Mouse (Mus musculus): ENCODE measurements at regions not wholly inside any gene's neighbourhood (a gene's known extent, or its start where the extent isn't known, plus 50 kb on each side); places are given as distances from the start of the nearest gene placed in this dataset.

DNA sequence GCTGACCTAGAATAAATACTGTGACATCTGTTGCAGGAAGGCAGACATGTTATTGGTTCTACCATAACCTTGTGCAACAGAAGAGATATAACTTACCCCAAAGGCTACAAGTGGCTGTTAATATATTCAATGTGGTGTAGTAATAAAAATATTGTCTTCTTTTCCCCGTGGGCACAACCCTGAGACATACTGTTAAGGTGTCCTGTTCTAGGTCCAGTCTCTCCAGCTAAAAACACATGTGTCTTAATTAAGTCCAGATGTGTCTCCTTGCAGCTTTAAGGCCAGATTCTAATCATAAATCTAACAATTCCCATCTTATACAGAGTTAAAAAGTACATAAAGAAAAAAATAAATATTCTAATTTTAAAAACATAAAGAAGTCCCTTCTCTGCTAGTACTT is 175.8 kb downstream of the 4933402N22Rik start:
- no peak for TF ChIP-seq POLR2A (IDR thresholded peaks at IDR 0.05; ENCODE audit: extremely low read depth, insufficient read depth, low read length)
- no peak for TF ChIP-seq CTCF (IDR thresholded peaks at IDR 0.05; ENCODE audit: extremely low read depth, insufficient read depth, low read length)
- Histone ChIP-seq H3K27ac (ENCODE audit: insufficient read depth, low read length) (no peak overlapping the region), H3K4me3 (ENCODE audit: insufficient read depth, low read length) (no peak overlapping the region), H3K4me1 (ENCODE audit: control insufficient read depth, insufficient read depth, low read length) (no peaks in the 10 kb centered on the region)

DNA sequence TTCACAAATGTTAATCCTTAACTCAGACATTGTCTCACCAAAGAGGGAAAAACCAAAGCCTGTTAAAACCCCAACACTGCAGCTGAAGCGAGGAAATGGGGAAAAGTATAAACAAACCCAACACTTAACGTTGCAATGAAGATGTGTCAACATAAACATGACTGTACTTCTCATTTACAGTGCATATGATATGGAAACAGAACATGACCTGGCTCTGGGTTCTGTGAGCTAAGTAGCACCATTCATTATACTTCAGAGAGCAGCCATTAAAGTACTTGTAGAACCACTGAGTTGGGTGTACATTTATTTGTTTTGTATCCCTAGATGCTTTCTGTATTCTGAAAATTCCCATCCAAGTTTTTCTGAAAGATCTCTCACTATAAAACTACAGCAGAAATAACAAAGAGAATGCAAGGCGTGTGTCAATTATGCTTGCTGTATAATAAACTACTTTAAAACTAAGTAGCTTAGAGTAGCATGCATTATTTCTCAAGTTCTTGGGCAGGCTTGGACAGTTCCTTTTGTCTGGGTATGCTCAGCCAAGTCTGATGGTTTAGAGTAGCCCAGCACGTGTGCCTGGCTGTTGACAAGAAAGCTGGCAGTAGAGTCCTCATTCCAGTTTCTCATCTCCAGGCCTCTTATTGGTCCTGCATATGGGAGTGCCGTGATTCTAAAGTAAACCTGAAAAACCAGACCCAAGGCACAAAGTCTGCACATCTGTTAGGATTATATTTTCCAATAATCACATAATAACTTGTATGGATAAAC is 198.9 kb downstream of the 4933402N22Rik start:
- H3K4me1 ChIP-seq (ENCODE audit: control insufficient read depth, insufficient read depth, low read length) = no peaks in the 10 kb centered on the region
- no peak overlapping the region for H3K27ac ChIP-seq (ENCODE audit: insufficient read depth, low read length)
- TF ChIP-seq CTCF (IDR thresholded peaks at IDR 0.05; ENCODE audit: extremely low read depth, insufficient read depth, low read length) (no peak), POLR2A (IDR thresholded peaks at IDR 0.05; ENCODE audit: extremely low read depth, insufficient read depth, low read length) (no peak)
- H3K4me3 ChIP-seq (ENCODE audit: insufficient read depth, low read length) = no peak overlapping the region

DNA sequence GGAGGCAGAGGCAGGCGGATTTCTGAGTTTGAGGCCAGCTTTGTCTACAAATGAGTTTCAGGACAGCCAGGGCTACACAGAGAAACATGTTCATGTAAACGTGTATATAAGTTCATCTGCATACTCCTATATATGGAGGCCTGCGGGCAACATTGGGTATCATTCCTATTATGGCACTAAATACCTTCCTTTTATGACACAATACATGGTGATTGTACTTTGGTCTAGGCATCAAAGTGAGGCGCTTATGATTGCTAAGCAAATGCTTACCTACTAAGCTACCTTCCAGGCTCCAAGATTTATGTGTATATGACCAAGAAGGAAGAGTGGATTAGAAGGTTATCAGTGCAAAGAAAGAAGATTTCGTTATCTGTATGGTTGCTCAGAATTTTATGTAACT is 207.1 kb downstream of the 4933402N22Rik start:
- Histone ChIP-seq H3K4me1 (ENCODE audit: control insufficient read depth, insufficient read depth, low read length) (no peaks in the 10 kb centered on the region), H3K27ac (ENCODE audit: insufficient read depth, low read length) (no peak overlapping the region), H3K4me3 (ENCODE audit: insufficient read depth, low read length) (no peak overlapping the region)
- TF ChIP-seq CTCF (IDR thresholded peaks at IDR 0.05; ENCODE audit: extremely low read depth, insufficient read depth, low read length) = no peak
- no peak for TF ChIP-seq POLR2A (IDR thresholded peaks at IDR 0.05; ENCODE audit: extremely low read depth, insufficient read depth, low read length)

DNA sequence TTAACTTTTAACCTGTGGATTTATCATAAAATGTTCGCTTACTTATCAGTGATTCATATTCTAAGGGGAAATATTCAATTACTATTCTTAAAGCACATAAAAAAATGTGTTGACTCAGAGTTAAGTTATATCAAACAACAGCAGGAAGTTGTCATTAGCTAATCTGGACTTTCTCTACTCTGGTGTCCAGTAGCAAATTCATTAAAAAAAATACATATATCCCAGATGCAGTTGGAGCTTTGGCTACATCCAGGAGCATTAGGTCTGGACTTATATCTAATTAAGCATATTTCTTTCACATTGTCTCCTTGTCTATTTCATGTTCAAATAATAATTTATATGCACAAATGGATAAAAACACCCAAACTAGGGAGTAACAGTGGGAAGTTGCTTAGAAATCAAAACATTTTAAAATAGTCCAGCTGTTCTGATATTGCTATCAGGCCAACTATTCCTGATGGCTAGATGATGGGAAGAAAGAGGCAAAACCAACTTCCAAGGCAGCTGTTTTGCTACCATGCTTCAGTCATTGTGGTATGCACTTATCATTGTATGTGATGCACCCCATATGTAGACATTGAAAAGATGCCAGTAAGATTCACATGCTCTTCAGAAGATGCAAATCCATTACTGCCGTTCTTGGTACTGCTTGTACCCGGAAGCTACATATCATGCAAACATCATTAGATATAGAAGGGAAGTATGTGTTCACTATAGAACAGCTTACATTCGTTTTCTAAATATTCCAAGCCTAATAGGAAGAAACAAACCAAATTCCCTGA is 209.8 kb downstream of the 4933402N22Rik start:
- TF ChIP-seq POLR2A (IDR thresholded peaks at IDR 0.05; ENCODE audit: extremely low read depth, insufficient read depth, low read length) = no peak
- TF ChIP-seq CTCF (IDR thresholded peaks at IDR 0.05; ENCODE audit: extremely low read depth, insufficient read depth, low read length) = no peak
- Histone ChIP-seq H3K4me1 (ENCODE audit: control insufficient read depth, insufficient read depth, low read length) (no peaks in the 10 kb centered on the region), H3K27ac (ENCODE audit: insufficient read depth, low read length) (no peak overlapping the region), H3K4me3 (ENCODE audit: insufficient read depth, low read length) (no peak overlapping the region)

DNA sequence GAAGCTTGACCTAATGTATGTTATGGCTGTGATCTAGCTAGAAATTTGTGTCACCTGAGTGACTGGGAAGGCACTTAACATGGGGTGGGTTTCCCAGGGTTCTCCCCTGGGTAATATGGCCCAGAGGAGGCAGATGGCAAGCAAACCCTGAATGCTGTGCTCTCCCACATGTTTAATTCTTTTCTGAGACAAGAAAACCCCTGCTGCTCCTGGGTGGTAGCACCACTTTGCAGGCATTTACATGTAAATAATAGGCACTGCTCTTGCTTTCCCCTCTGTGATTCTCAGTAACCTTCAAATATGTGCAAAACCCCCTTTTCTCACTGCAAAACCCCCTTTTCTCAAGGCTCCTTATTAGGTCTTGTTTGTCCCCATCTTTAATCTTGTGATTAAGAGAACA is 221.1 kb downstream of the 4933402N22Rik start:
- H3K4me3 ChIP-seq (ENCODE audit: insufficient read depth, low read length) = no peak overlapping the region
- TF ChIP-seq POLR2A (IDR thresholded peaks at IDR 0.05; ENCODE audit: extremely low read depth, insufficient read depth, low read length) = no peak
- no peak for TF ChIP-seq CTCF (IDR thresholded peaks at IDR 0.05; ENCODE audit: extremely low read depth, insufficient read depth, low read length)
- H3K27ac ChIP-seq (ENCODE audit: insufficient read depth, low read length) = no peak overlapping the region
- no peaks in the 10 kb centered on the region for H3K4me1 ChIP-seq (ENCODE audit: control insufficient read depth, insufficient read depth, low read length)

DNA sequence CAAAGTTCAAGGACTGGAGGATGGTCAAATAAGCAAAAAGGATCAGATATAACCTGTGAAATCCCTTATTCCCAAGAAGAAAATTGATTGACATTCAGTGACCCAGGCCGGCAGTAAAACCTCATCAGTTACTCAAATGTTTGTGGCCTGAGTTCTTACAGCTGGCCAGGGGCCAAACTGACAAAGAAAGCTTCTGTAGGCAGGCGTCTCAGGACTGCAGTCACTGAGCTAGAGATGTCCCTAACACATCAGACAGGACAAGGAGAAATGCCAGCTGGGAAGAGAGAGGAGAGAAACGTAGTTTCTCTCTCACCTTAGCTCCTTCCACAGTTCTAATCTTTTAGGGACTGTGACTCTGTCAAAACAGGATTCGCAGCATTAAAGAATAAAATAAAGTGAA is 229.9 kb upstream of the Sema3d start:
- Histone ChIP-seq H3K27ac (ENCODE audit: insufficient read depth, low read length) (no peak overlapping the region), H3K4me1 (ENCODE audit: control insufficient read depth, insufficient read depth, low read length) (no peaks in the 10 kb centered on the region), H3K4me3 (ENCODE audit: insufficient read depth, low read length) (no peak overlapping the region)
- TF ChIP-seq CTCF (IDR thresholded peaks at IDR 0.05; ENCODE audit: extremely low read depth, insufficient read depth, low read length) = no peak
- TF ChIP-seq POLR2A (IDR thresholded peaks at IDR 0.05; ENCODE audit: extremely low read depth, insufficient read depth, low read length) = no peak

DNA sequence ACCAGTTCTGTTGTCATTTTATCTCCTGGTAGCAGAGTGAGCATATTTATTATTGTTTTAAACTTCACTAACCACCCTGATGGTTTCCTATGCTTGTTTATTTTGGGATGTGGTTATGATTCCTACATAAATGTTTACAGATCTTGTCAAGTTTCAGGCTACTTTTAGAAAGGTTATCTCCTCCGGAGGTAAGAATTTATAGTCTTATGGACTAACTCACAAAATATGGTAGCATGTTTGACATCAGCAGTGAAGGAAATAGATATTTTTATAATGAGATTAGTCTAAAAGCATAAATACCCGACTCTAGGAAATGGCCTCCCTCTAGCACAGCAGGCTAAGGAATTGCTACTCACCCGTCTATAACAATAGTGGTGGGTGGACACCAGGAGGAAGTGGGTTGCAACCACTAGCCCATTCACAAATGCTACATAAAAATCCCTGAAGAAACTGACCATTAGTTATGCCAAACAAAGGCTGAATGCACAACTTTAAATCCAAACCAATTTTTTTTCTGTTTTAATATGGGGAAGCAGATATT is 228.6 kb upstream of the Sema3d start:
- Histone ChIP-seq H3K4me3 (ENCODE audit: insufficient read depth, low read length) (no peak overlapping the region), H3K4me1 (ENCODE audit: control insufficient read depth, insufficient read depth, low read length) (no peaks in the 10 kb centered on the region), H3K27ac (ENCODE audit: insufficient read depth, low read length) (no peak overlapping the region)
- TF ChIP-seq CTCF (IDR thresholded peaks at IDR 0.05; ENCODE audit: extremely low read depth, insufficient read depth, low read length) (no peak), POLR2A (IDR thresholded peaks at IDR 0.05; ENCODE audit: extremely low read depth, insufficient read depth, low read length) (no peak)

DNA sequence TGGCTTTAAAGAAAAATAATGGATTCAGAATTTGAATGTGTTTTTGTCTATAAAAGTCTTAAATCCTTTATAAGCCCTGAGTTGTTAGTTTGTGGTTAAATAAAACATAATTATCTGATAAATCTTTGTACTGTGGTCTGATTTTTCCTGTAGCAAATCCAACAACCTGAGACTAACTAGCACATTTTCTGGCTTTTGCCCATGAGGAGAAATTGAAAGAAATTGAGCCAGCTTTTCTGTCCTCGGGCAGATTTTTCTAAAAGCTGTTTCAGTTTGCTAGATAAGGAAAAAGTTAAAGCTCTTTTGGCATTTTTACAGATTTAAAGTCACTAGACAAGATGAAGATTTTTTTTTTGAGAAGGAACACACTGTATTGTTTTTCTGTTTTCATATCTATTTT is 191.5 kb upstream of the Sema3d start:
- H3K27ac ChIP-seq (ENCODE audit: insufficient read depth, low read length) = no peak overlapping the region
- H3K4me3 ChIP-seq (ENCODE audit: insufficient read depth, low read length) = no peak overlapping the region
- TF ChIP-seq CTCF (IDR thresholded peaks at IDR 0.05; ENCODE audit: extremely low read depth, insufficient read depth, low read length) (no peak), POLR2A (IDR thresholded peaks at IDR 0.05; ENCODE audit: extremely low read depth, insufficient read depth, low read length) (no peak)
- H3K4me1 ChIP-seq (ENCODE audit: control insufficient read depth, insufficient read depth, low read length) = no peaks in the 10 kb centered on the region

DNA sequence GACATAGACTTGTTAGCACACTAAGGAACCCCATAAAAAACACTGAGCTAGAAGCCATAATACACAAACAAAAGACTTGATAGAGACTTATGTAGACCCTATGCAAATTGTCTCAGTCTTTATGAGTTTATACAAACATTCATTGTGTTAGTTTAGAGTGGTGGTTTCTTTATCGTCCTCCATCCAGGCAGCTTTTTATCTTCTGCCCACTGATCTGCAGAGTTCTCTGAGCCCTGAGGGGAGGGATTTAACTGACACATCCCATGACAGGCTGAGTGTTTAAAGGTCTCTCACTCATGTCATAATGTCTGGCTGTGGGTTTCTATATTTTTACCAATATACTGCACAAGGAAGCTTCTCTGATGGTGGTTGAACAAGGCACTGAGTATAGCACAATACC is 175.7 kb upstream of the Sema3d start:
- Histone ChIP-seq H3K4me1 (ENCODE audit: control insufficient read depth, insufficient read depth, low read length) (no peaks in the 10 kb centered on the region), H3K4me3 (ENCODE audit: insufficient read depth, low read length) (no peak overlapping the region), H3K27ac (ENCODE audit: insufficient read depth, low read length) (no peak overlapping the region)
- TF ChIP-seq CTCF (IDR thresholded peaks at IDR 0.05; ENCODE audit: extremely low read depth, insufficient read depth, low read length) = no peak
- no peak for TF ChIP-seq POLR2A (IDR thresholded peaks at IDR 0.05; ENCODE audit: extremely low read depth, insufficient read depth, low read length)
